Mouse (Mus musculus): Measurements from ENCODE around the gene Zfp683.

GRCm38 (mm10) chr4:134052560-134052959 is 1.1 kb upstream of the Zfp683 start:
- TF ChIP-seq CTCF (IDR thresholded peaks at IDR 0.05; ENCODE audit: low read depth) (no peak), EP300 (IDR thresholded peaks at IDR 0.05; ENCODE audit: low read depth) (no peak)

Data from liver, postnatal 0 days (tissue).